Mouse (Mus musculus) E14TG2a.4 (cell line): ENCODE data around the gene Clec2i.
"Not testable (repeated sequence)": the region's sequence is repeated elsewhere in the genome, so short reads cannot be mapped to it uniquely, and the experiment has no call there.

ENCODE experiments used
- H3K27me3 ChIP-seq: 2 replicates; pipeline ENCODE4 v1.6.1; 2014; ENCODE audit warnings: low read length, control low read depth; ENCODE audit not compliant: insufficient read depth
- H3K36me3 ChIP-seq: 2 replicates; pipeline ENCODE4 v1.6.1; 2014; ENCODE audit warnings: low read length, control low read depth; ENCODE audit not compliant: insufficient read depth
- H3K4me1 ChIP-seq: replicated peaks from 2 replicates; pipeline ENCODE4 v1.6.1; 2014; ENCODE audit warnings: low read depth, low read length, control low read depth
- H3K4me3 ChIP-seq: replicated peaks from 2 replicates; pipeline ENCODE4 v1.5.1; 2014; ENCODE audit warnings: mild to moderate bottlenecking, low read length
- H3K9me3 ChIP-seq: 2 replicates; pipeline ENCODE4 v1.6.1; 2014; ENCODE audit warnings: low read length, control low read depth
- CTCF ChIP-seq: conservative IDR thresholded peaks from 2 replicates; pipeline ENCODE4 v1.5.1; 2014; ENCODE audit warnings: low read length
- NANOG ChIP-seq: IDR thresholded peaks from 2 replicates; pipeline ENCODE4 v1.6.1; 2014; ENCODE audit warnings: borderline replicate concordance, low read length, mixed read lengths
- POU5F1 ChIP-seq: IDR thresholded peaks from 2 replicates; pipeline ENCODE4 v1.6.1; 2014; ENCODE audit warnings: low read length, borderline replicate concordance

Gene Clec2i

GRCm38 (mm10) chr6:128888834-128889233 lies 1.4 kb downstream of the Clec2i start:
- TF ChIP-seq POU5F1 (no peak), NANOG (no peak), CTCF (no peak)
- Histone ChIP-seq H3K4me3 (no peak overlapping the region), H3K36me3 (no peaks in the 10 kb centered on the region), H3K9me3 (no peaks in the 10 kb centered on the region), H3K4me1 (no peaks in the 10 kb centered on the region), H3K27me3 (no peaks in the 10 kb centered on the region)

DNA sequence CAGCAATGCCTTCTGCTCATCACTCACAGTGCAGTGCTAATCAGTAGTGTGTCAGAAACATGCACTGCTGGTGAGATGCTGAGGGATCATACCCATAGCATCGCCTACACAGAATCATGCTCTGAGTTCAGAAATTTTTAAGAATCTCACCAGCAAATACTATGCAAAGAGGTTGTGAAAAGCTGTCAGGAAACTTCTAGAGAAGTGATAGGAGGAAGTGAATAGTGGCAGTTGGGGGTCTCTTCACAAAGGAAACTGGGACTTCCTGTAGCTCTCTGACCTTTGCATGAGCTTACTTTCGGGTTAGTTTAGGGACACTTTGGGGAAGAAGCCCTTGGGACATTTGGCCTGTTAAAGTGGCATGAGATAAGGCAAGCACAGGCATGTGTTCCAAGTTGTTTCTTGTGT lies 3.6 kb downstream of the Clec2i start, which contains the start of gene BC035044:
TSS of gene BC035044 (minus strand) at position 179 of the 408 bp plus-strand sequence.
- no peaks in the 10 kb centered on the region for H3K27me3 ChIP-seq
- H3K9me3 ChIP-seq: no peaks in the 10 kb centered on the region
- H3K4me3 ChIP-seq: no peak within 1 kb of the TSS
- H3K36me3 ChIP-seq: no peaks in the 10 kb centered on the region
- TF ChIP-seq NANOG (no peak), POU5F1 (no peak)
- no peaks in the 10 kb centered on the region for H3K4me1 ChIP-seq

DNA sequence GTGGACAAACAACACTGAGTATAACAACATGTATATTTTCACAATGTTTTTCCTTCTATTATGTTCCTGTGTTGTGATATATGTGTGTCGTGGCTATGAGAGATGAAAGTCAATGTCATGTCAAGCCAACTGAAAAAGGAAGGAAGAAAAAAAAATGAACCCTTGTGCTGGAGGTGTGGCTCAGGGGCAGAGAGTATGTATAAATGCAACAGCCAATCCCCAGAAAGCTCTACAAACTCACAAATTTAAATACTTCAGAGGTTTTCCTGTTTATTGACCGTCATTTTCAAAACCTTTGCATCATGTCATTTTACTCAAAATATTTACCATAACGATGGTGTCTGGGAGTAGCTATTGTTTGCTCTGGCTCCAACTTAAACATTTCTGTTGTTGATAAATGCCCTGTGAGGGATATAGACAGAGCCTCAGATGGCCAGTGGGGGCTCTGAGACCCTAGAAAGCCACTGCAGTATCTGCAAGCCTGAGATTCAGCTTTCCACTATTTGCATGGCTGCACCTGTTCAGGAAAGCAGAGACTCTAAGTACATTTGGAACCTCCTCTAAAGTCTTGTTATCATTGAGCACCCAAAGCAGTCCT lies 8.1 kb downstream of the Clec2i start:
- H3K27me3 ChIP-seq: no peaks in the 10 kb centered on the region

GRCm38 (mm10) chr6:128900044-128900443 lies 12.7 kb downstream of the Clec2i start:
- Histone ChIP-seq H3K4me3 (no peak overlapping the region), H3K36me3 (no peaks in the 10 kb centered on the region), H3K4me1 (no peaks in the 10 kb centered on the region), H3K27me3 (no peaks in the 10 kb centered on the region), H3K9me3 (peaks cover 18% of the 10 kb centered on the region)
- no peak for TF ChIP-seq POU5F1
- TF ChIP-seq NANOG: no peak
- no peak for TF ChIP-seq CTCF

More for the DNA sequence above, 8.1 kb downstream of the Clec2i start:
- no peaks in the 10 kb centered on the region for H3K36me3 ChIP-seq
- peaks cover 11% of the 10 kb centered on the region for H3K9me3 ChIP-seq
- no peaks in the 10 kb centered on the region for H3K4me1 ChIP-seq
- no peak for TF ChIP-seq NANOG
- no peak for TF ChIP-seq POU5F1
- TF ChIP-seq CTCF: no peak
- H3K4me3 ChIP-seq: no peak overlapping the region

- H3K4me3 ChIP-seq, H3K36me3 ChIP-seq, H3K4me1 ChIP-seq, H3K27me3 ChIP-seq: not testable (repeated sequence)
- H3K9me3 ChIP-seq: peaks cover 18% of the 10 kb centered on the region
Measured at GRCm38 (mm10) chr6:128900796-128901552, 13.6 kb downstream of the Clec2i start.

GRCm38 (mm10) chr6:128913598-128914254 lies 26.3 kb downstream of the Clec2i start:
- Histone ChIP-seq H3K27me3 (no peaks in the 10 kb centered on the region), H3K4me1 (no peaks in the 10 kb centered on the region), H3K4me3 (no peak overlapping the region), H3K36me3 (no peaks in the 10 kb centered on the region), H3K9me3 (peaks cover 24% of the 10 kb centered on the region)
- no peak for TF ChIP-seq POU5F1
- TF ChIP-seq NANOG: no peak
- TF ChIP-seq CTCF: no peak

GRCm38 (mm10) chr6:128917322-128917721 lies 29.9 kb downstream of the Clec2i start:
- no peaks in the 10 kb centered on the region for H3K36me3 ChIP-seq
- TF ChIP-seq NANOG (no peak), CTCF (no peak), POU5F1 (no peak)
- no peaks in the 10 kb centered on the region for H3K27me3 ChIP-seq
- H3K4me3 ChIP-seq: no peak overlapping the region
- no peaks in the 10 kb centered on the region for H3K4me1 ChIP-seq
- H3K9me3 ChIP-seq: peaks cover 58% of the 10 kb centered on the region

DNA sequence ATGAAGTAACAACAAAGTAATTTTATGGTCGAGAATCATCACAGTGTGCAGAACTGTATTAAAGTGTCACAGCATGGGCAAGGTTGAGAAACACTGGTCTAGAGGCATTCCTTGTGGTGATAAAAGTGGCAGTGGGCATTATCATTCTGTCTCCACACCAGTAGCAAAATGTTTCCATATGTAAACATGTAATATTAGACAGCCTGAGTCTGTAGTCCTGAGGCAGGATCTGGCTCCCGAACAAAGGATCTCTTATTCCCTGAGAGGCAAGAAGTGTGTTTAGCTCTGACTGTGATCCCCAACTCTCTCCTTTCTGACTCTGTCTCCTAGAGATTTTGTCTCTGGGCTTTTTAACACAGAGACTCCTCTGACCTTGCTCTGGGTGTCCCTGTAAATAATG lies 45.7 kb downstream of the Clec2i start:
- no peaks in the 10 kb centered on the region for H3K4me1 ChIP-seq
- TF ChIP-seq POU5F1 (no peak), NANOG (no peak), CTCF (no peak)
- no peaks in the 10 kb centered on the region for H3K27me3 ChIP-seq
- H3K9me3 ChIP-seq: peaks cover 51% of the 10 kb centered on the region
- H3K4me3 ChIP-seq: no peak overlapping the region
- H3K36me3 ChIP-seq: no peaks in the 10 kb centered on the region

DNA sequence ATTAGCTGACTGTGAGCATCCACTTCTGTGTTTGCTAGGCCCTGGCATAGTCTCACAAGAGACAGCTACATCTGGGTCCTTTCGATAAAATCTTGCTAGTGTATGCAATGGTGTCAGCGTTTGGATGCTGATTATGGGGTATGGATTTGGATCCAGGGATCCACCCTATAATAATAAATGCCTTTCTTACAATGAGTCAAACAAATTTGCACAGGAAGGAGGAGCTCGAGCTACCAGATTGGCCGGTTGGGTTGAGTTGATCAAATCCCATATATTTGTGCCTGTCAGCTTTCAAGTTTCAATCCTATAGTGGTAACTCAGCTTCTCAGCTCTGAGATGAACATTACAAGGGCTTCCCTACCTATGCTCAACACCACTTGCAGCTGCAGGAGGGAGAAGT lies 46.7 kb downstream of the Clec2i start, which contains the start of gene Clec2g:
TSS of gene Clec2g (plus strand) at position 301 of the 400 bp plus-strand sequence.
- H3K27me3 ChIP-seq, H3K4me3 ChIP-seq, H3K36me3 ChIP-seq, H3K4me1 ChIP-seq: not testable (repeated sequence)
- H3K9me3 ChIP-seq: peaks cover 46% of the 10 kb centered on the region

GRCm38 (mm10) chr6:128935889-128936665 lies 48.7 kb downstream of the Clec2i start:
- H3K36me3 ChIP-seq, H3K27me3 ChIP-seq, H3K4me1 ChIP-seq, H3K4me3 ChIP-seq: not testable (repeated sequence)
- H3K9me3 ChIP-seq: peaks cover 29% of the 10 kb centered on the region
